Mouse (Mus musculus) megakaryocyte, embryonic 14.5 days (primary cell): Measurements from ENCODE around the gene Apon.

Source experiments
- FLI1 ChIP-seq: IDR thresholded peaks from 2 replicates; pipeline ENCODE4 v1.6.1; 2012; ENCODE audit warnings: low read length, inconsistent platforms, mixed read lengths
- GATA1 ChIP-seq: IDR thresholded peaks from 3 replicates; pipeline ENCODE4 v1.6.1; 2012; ENCODE audit warnings: mixed read lengths, low read length, inconsistent platforms, borderline replicate concordance

DNA sequence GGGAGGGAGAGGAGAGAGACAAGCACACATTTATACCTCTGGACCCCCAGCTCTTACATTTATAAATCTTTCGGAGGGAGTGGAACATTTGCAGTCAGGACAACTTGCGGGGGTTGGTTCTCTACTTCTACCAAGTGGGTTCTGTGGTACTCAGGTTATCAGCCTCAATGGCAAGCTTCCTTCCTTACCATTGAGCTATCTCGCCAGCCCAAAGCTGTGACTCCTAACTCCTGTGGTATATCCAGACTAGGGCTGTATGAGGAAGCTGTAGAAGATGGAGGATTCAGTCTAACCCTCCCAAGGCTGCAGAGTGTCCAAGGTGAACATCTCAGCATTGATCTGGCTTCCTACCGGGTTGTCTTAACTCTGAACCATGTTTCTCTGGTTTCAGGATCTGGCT is 14.8 kb upstream of the Apon start:
- TF ChIP-seq GATA1 (no peak), FLI1 (no peak)
